Mouse (Mus musculus) heart, embryonic 12.5 days (tissue): ENCODE data around the gene Fam155a. TPM values are rescaled to one million over a fixed set of nuclear protein-coding genes. Genes with fewer than 3 reads are reported as not detected.

Experiments
- ATAC-seq: fragments of 200-750 bp; cut with Nextera tagmentation; 2 replicates; pipeline ENCODE4 v1.8.0; 2017; ENCODE audit warnings: moderate TSS enrichment, moderate library complexity; ENCODE audit not compliant: insufficient number of reproducible peaks, low FRiP score
- H3K27ac ChIP-seq: fragments of 300-500 bp; sonication (generic); 2 replicates; pipeline ENCODE4 v1.5.1; 2016; ENCODE audit warnings: mild to moderate bottlenecking, moderate library complexity; ENCODE audit not compliant: poor library complexity, severe bottlenecking
- H3K27me3 ChIP-seq: fragments of 300-500 bp; sonication (generic); replicated peaks from 2 replicates; pipeline ENCODE4 v1.6.1; 2016; ENCODE audit warnings: mild to moderate bottlenecking, moderate library complexity
- H3K36me3 ChIP-seq: fragments of 300-500 bp; sonication (generic); 2 replicates; pipeline ENCODE4 v1.6.1; 2016; ENCODE audit warnings: mild to moderate bottlenecking, moderate library complexity
- H3K4me1 ChIP-seq: fragments of 300-500 bp; sonication (generic); replicated peaks from 2 replicates; pipeline ENCODE4 v1.6.1; 2016; ENCODE audit warnings: mild to moderate bottlenecking
- H3K4me2 ChIP-seq: fragments of 300-500 bp; sonication (generic); 2 replicates; pipeline ENCODE4 v1.6.1; 2016; ENCODE audit warnings: mild to moderate bottlenecking, moderate library complexity
- H3K4me3 ChIP-seq: fragments of 300-500 bp; sonication (generic); 2 replicates; pipeline ENCODE4 v1.5.1; 2016; ENCODE audit warnings: mild to moderate bottlenecking
- H3K9ac ChIP-seq: fragments of 300-500 bp; sonication (generic); 2 replicates; pipeline ENCODE4 v1.6.1; 2016; ENCODE audit warnings: mild to moderate bottlenecking, moderate library complexity
- H3K9me3 ChIP-seq: fragments of 300-500 bp; sonication (generic); replicated peaks from 2 replicates; pipeline ENCODE4 v1.6.1; 2016; ENCODE audit warnings: mild to moderate bottlenecking, moderate library complexity
- WGBS: fragments of 180-500 bp; shearing (Covaris S2); methylation state at CpG from one replicate; pipeline ENCODE4 v1.1.7; 2016; 5-methylcytosine and 5-hydroxymethylcytosine counted together
- polyA plus RNA-seq: library from polyadenylated mRNA; unstranded; fragments of >200 nt; fragmentation: Nextera tagmentation; extraction: Ambion mirVana; gene quantifications from 2 replicates; pipeline ENCODE4 v1.2.1, GENCODE M21; 2016

Fam155a gene
- polyA plus RNA-seq, 1 experiment from 2014 or later = 0.18 TPM

DNA sequence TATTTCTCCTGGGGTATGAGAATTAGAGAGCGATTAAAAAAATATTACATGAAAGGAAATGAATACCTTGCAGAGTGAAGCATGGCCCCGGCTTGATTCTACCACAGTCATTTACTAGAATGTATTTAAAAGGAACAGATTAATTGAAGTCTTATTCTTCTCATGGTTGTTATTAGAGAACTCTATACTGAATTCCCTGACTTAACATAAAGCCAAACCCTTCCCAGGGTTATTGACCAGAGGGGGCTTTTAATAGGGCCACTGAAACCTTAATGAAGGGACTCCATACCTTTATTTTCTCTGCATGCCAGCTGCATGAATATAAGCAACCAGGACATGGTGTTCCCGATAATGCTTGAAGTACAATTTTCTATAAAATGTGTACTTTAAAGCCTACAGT, 221.8 kb downstream of the Fam155a start:
- Histone ChIP-seq H3K4me2 (no peak overlapping the region), H3K4me3 (no peak overlapping the region), H3K4me1 (no peaks in the 10 kb centered on the region), H3K9ac (no peak overlapping the region), H3K27ac (no peak overlapping the region), H3K27me3 (no peaks in the 10 kb centered on the region), H3K36me3 (no peaks in the 10 kb centered on the region), H3K9me3 (no peaks in the 10 kb centered on the region)
- ATAC-seq = no peak
- 84% methylated on average over 3 of the region's 3 CpGs for WGBS

DNA sequence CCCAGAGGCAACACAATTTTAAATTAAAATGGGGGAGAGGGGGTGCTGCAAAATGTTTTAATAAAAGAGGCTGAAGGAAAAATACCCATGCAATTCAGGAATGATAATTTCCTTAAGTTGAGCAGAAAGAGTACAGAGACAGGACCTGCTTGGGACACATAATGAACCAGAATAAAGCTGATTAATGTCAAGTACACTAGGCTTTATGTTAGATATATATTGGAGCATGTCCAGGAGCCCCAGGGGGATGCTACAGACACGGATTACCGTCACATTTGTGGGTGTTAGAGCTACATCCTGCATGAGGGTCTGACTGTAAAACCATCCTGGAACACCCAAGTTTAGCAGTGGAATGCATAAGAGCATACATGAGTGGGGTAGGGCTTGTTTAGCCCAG, 223.4 kb downstream of the Fam155a start:
- Histone ChIP-seq H3K27ac (no peak overlapping the region), H3K27me3 (no peaks in the 10 kb centered on the region), H3K4me2 (no peak overlapping the region), H3K36me3 (no peaks in the 10 kb centered on the region), H3K9ac (no peak overlapping the region), H3K9me3 (no peaks in the 10 kb centered on the region), H3K4me3 (no peak overlapping the region), H3K4me1 (no peaks in the 10 kb centered on the region)
- ATAC-seq = no peak
- 70% methylated on average over 2 of the region's 2 CpGs for WGBS

DNA sequence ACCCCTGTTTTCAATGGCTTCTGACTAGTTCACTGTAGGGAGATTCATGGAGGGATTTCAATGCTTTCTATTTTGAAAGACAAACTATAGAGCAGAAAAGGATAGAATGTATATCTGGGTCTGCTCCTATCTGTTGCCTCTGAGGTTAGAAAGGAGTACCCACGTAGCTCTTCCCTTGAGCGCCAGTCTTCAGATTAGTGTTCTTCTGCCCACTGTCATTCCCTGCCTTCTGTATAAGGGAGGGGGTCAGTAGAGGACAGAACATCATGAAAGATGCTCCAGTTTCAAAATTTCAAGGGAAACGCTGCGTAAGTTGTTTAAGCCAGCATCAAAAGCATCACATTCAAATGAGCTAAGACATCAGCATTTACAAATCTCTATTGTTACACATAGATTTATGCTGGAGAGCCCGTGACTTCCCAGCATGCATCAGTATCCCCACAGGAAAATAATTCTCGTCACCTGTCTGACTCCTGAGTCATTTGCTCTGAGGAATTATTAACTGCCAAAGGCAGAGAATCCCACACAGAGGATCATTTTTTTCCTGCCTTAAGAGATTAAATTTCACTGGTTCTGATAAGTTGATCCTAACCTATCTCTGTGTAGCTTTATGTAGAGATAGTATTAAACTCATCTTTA, 223.9 kb downstream of the Fam155a start:
- Histone ChIP-seq H3K9ac (no peak overlapping the region), H3K27ac (no peak overlapping the region), H3K27me3 (no peaks in the 10 kb centered on the region), H3K4me2 (no peak overlapping the region), H3K36me3 (no peaks in the 10 kb centered on the region), H3K9me3 (no peaks in the 10 kb centered on the region), H3K4me3 (no peak overlapping the region), H3K4me1 (no peaks in the 10 kb centered on the region)
- no peak for ATAC-seq
- 75% methylated on average over 6 of the region's 6 CpGs for WGBS

DNA sequence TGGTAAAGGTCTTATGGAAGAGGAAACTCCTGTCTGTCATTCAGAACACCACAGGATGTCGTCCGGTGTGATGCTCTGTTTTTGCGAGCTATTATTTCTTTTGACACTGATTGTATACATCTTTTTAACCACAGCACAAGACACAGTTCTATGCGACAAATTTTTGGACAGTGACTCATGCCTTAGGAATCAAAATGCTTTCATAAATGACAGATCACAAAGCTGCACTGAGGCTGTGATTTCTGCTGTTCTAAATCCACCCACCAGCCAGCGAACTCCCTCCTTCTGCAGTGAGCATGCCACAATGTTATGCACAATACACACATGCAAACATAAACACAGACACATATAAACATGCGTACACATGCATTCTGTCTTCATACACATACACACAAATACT, 224.5 kb downstream of the Fam155a start:
- Histone ChIP-seq H3K27me3 (no peaks in the 10 kb centered on the region), H3K4me2 (no peak overlapping the region), H3K36me3 (no peaks in the 10 kb centered on the region), H3K4me3 (no peak overlapping the region), H3K27ac (no peak overlapping the region), H3K9me3 (no peaks in the 10 kb centered on the region), H3K9ac (no peak overlapping the region), H3K4me1 (no peaks in the 10 kb centered on the region)
- ATAC-seq = no peak
- 66% methylated on average over 6 of the region's 6 CpGs for WGBS

DNA sequence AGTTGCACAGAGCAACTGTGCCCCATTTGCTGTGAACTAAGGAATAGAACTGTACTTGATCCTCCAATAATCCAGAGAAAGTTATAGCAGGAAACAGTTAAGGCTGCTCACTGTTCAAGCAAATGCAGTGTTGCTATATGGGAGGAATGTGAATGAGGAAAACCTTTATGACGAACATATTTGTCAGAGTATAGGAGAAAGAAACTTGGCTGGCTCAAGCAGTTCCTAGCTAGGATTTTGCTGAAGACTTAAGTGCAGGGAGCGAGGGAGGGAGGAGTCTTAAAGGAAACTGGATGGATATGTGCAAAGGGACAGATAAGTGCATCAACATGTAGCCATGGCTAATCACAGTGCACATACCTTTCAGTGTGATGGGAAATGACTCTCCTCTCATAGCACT, 225.3 kb downstream of the Fam155a start:
- WGBS = 64% methylated on average over 2 of the region's 2 CpGs
- Histone ChIP-seq H3K27me3 (no peaks in the 10 kb centered on the region), H3K27ac (no peak overlapping the region), H3K4me1 (no peaks in the 10 kb centered on the region), H3K4me3 (no peak overlapping the region), H3K9me3 (no peaks in the 10 kb centered on the region), H3K9ac (no peak overlapping the region), H3K4me2 (no peak overlapping the region), H3K36me3 (no peaks in the 10 kb centered on the region)
- no peak for ATAC-seq

DNA sequence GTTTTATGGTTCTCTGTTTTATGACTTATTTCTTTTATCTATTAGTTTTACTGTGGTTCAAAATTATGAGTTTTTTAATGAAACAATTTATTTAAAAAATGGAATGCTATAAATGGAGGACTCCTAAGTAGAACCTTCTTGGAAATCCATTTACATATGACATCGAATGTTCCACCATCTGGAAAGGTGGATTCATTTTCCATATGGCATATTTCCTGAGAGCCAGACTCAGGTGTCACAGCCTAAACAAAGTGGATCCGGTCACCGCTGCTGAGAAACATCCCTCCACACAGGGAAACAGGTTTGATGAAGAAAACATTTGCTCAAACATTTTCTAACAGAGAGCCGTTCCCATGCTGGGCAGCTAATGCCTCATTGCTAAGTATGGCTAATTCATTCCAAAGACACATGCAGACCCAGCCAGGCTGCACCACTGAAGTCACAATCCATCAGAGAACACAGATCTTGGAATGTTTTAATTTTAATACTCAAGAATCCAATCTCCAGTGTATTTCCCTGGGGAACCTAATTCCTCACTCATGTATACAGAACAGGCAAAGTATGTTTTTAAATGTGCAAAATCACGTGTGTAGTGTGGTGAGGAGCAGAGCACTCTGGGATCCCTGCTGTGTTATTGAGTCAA, 235.1 kb downstream of the Fam155a start:
- no peaks in the 10 kb centered on the region for H3K36me3 ChIP-seq
- H3K4me2 ChIP-seq = no peak overlapping the region
- ATAC-seq = no peak
- H3K9me3 ChIP-seq = no peaks in the 10 kb centered on the region
- no peak overlapping the region for H3K4me3 ChIP-seq
- no peak overlapping the region for H3K27ac ChIP-seq
- no peaks in the 10 kb centered on the region for H3K27me3 ChIP-seq
- WGBS = 73% methylated on average over 5 of the region's 5 CpGs
- H3K4me1 ChIP-seq = no peaks in the 10 kb centered on the region
- H3K9ac ChIP-seq = no peak overlapping the region

DNA sequence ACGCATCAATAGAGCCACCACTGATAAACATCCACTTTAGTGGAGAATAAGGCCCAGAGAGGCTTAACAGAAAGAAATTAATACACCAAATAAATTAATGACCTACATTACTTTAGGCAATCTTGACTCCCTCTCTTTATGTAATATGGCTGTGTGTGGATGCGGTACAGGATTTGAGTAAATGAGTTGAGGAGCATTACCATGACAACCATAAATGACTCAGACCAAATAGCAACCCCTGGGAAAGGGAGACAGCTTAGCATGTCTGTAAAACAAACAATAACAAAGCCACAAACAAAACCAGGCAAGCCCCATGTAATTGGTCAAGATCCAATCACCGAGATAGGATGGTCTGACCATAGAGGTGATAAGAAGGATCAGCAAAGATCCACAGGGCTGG, 244.4 kb downstream of the Fam155a start:
- no peaks in the 10 kb centered on the region for H3K9me3 ChIP-seq
- H3K4me1 ChIP-seq = no peaks in the 10 kb centered on the region
- no peaks in the 10 kb centered on the region for H3K27me3 ChIP-seq
- WGBS = 76% methylated on average over 3 of the region's 3 CpGs
- H3K4me2 ChIP-seq = no peak overlapping the region
- no peak for ATAC-seq
- no peak overlapping the region for H3K27ac ChIP-seq
- no peaks in the 10 kb centered on the region for H3K36me3 ChIP-seq
- no peak overlapping the region for H3K4me3 ChIP-seq
- H3K9ac ChIP-seq = no peak overlapping the region

DNA sequence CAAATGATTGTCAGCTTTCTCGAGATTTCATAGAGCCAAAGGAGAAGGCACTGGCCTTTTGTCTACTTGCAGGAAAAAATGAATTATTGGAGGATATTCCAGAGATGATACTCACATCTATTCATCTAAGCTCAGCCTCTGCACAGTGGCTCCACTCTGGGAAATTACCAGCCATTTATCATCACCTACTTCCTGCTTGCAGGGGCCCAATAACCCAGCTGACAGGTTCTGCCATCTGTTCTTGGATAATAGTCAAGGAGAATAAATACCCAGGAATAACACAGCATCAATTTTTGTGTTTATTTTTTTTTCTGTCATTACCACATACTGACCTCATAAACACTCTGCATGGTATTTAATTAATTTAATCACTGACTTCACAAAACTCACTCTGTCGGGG, 249.4 kb downstream of the Fam155a start:
- Histone ChIP-seq H3K27ac (no peak overlapping the region), H3K4me3 (no peak overlapping the region), H3K9me3 (no peaks in the 10 kb centered on the region), H3K27me3 (no peaks in the 10 kb centered on the region), H3K9ac (no peak overlapping the region), H3K36me3 (no peaks in the 10 kb centered on the region), H3K4me2 (no peak overlapping the region), H3K4me1 (no peaks in the 10 kb centered on the region)
- WGBS = 73% methylated on average over 2 of the region's 2 CpGs
- ATAC-seq = no peak

DNA sequence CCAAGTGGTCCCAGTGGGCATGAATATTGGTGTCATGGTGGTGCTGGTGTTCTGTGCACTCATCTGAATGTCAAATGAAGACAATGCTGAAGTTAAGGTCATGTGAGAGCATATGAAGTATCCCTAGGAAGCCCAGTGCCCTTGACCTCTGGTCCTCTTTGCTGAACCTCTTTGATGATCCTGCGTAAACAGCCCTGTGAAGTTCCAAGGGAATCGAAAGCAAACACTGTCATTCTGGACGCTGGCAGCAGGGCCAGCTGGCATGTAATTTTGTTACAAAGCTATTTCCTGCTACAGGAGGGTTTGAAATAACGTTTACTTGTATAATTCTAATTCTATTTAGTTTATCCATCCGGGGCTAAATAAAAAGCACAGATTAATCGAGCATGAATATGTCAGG, 270.2 kb downstream of the Fam155a start:
- H3K36me3 ChIP-seq = no peaks in the 10 kb centered on the region
- no peak for ATAC-seq

DNA sequence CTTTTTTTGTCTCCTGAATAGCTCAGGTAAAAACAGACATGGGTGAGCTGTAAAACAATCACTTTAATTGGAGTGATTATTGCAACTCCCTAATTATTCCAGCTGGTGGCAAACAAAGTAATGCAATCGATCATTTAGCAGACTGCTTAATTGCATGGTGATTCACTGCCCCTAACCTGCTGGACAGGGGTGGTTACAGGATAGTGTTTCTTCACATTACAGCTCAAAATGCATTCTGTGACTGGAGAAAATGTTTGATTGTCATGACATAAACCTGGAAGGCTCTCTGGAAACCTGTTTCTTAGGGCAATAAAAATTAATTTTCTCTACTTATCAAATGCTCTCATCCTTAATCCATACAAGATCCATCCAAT, 276.7 kb downstream of the Fam155a start:
- H3K27ac ChIP-seq = no peak overlapping the region
- H3K9ac ChIP-seq = no peak overlapping the region
- no peaks in the 10 kb centered on the region for H3K36me3 ChIP-seq
- H3K4me3 ChIP-seq = no peak overlapping the region
- WGBS = 63% methylated on average over 1 of the region's 1 CpGs
- no peak for ATAC-seq
- H3K4me2 ChIP-seq = no peak overlapping the region
- H3K4me1 ChIP-seq = no peaks in the 10 kb centered on the region
- H3K9me3 ChIP-seq = no peaks in the 10 kb centered on the region
- no peaks in the 10 kb centered on the region for H3K27me3 ChIP-seq

More for the DNA sequence above, 270.2 kb downstream of the Fam155a start:
- Histone ChIP-seq H3K27me3 (no peaks in the 10 kb centered on the region), H3K4me2 (no peak overlapping the region), H3K9ac (no peak overlapping the region), H3K9me3 (no peaks in the 10 kb centered on the region), H3K4me3 (no peak overlapping the region), H3K27ac (no peak overlapping the region), H3K4me1 (no peaks in the 10 kb centered on the region)
- WGBS = 64% methylated on average over 6 of the region's 6 CpGs

DNA sequence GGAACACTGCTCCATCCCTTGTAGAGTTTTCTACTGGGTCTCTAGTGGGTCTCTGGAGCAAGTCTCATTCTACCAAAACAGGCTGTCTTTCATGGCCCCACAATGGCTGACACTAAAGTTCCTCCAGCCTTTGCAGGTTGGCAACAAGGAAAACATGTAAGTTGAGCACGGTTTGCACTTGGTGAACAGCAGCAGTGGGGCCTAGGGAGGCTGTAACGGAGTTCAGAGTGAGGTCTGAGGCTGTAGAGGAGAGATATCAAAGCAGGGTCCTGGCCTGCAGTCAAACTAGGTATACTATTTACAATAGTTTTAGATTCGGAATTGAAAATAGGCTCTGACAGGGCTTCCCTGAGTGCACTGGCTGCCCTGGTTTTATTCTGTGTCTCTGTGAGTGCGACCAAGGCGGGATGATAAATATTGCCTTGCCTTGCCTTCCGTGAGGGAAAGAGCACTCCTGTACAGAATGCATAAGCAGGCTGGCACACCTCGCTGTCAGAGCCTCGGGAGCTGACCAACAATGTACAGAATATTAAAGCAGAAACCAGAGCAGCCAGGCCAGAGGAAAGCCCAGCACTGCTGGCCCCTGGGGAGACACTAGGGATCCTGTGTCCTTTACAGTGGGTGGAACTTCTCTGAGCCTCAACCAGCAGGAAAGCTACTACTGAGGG, 277.3 kb downstream of the Fam155a start:
- no peaks in the 10 kb centered on the region for H3K27me3 ChIP-seq
- H3K36me3 ChIP-seq = no peaks in the 10 kb centered on the region
- no peaks in the 10 kb centered on the region for H3K4me1 ChIP-seq
- WGBS = 68% methylated on average over 8 of the region's 8 CpGs
- ATAC-seq = no peak
- no peak overlapping the region for H3K9ac ChIP-seq
- no peak overlapping the region for H3K27ac ChIP-seq
- no peak overlapping the region for H3K4me2 ChIP-seq
- H3K4me3 ChIP-seq = no peak overlapping the region
- H3K9me3 ChIP-seq = no peaks in the 10 kb centered on the region
